Mouse (Mus musculus) urinary bladder, postnatal 10 days (tissue): ENCODE data around the gene Mpzl2.

Source experiments
- DNase-seq: peaks from one replicate; pipeline ENCODE4 v3.0.0; 2022; ENCODE audit warnings: low spot score

The Mpzl2 gene

GRCm38 (mm10) chr9:45039499-45039898 lies at the start of gene Mpzl2:
Gene Mpzl2 (plus strand): TSS chr9:45039799.
- DNase-seq: no peak

GRCm38 (mm10) chr9:44991821-44992220 lies 47.8 kb upstream of the Mpzl2 start:
- no peak for DNase-seq

DNA sequence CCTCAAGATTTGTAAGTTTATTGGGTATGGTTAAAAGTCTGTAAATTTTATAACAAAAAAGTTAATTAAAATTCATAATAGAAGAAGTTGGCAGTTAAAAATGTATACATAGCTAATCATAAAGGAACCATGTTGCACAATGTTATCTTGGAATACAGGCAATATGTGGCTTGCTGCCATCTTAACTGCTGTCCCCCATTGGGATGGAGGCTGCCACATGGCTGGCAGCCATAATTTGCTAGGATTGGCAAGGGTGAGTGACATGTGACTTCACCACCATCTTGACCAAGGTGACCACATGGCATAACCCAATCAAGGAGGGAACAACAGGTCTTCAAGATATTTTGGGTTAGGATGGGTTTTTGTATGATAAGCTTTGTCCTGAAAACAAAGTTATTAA lies 47.3 kb upstream of the Mpzl2 start:
- DNase-seq: no peak

DNA sequence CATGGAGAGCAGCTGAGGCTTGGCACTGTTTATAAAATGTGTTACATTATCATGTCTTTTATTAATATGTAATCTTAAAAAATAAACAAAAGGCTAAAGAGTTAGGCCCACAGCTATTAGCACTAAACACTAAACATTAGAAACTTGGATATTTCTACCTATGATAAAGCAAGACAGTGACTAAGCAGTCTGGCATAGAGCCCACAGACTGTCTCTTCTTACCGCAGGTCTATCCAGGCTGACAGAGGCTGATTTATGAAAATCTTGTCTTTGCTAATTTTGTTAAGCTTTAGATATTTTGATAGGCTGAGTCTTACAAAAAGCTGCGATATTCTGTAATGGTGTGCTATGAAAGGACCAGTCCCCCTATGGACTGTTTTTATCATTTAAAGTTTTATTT lies 46.3 kb upstream of the Mpzl2 start:
- DNase-seq: no peak

DNA sequence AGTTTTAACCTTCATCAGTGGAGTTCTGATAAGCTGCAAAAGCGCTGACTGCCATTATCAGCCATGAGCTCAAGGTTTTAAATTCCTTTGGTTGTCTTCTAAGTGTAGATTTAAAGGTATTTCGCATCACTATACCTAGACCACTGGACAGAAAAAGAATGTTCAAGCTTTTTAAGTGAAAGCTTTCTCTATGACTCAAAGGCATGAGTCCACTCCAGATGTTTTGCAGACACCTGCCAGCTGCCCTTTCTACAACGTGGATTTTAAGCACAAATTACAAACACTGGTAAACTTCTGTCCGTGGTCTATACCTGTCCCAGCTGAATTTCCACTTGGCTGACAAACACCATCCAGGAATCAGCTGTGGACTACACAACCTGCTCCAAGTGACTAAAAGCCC lies 44.6 kb upstream of the Mpzl2 start:
- DNase-seq: no peak

DNA sequence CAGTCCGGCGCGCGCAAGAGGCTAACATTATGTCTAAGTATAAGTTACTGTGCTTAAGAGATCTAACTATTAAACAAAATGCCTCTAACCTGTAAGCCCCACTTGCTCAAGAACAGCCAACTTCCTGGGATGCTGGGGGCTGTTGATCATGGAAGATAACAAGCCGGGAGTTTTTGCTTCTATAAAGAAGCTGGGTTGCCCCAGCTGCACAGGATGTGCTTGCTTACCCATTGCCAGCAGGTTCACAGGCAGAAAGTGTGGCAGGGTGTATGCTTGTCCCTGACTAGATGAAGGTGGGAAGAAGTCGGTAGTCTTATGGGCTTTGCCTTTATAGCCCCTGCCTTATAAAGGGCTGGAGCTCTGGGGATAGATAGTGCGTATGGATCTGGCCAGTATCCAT lies 43.0 kb upstream of the Mpzl2 start:
- DNase-seq: no peak

DNA sequence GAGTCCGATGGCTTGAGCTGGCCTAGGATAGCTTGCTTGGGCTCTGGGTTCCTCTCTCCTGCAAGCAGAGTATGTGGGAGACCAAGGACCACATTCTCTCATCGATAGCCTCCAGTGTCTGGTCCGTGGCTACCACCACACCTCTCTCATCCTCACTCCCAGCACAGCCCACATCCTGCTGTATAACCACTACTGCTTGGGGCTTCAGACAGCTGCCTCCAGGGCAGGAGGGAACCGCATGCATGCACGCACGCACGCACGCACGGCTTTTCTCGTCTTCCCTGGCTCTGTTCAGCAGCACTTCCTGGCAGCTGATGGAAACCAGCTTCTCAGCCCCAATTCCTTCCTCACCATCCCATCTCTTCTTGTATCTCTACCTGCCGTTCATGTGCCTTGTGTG lies 41.5 kb upstream of the Mpzl2 start:
- DNase-seq: no peak

DNA sequence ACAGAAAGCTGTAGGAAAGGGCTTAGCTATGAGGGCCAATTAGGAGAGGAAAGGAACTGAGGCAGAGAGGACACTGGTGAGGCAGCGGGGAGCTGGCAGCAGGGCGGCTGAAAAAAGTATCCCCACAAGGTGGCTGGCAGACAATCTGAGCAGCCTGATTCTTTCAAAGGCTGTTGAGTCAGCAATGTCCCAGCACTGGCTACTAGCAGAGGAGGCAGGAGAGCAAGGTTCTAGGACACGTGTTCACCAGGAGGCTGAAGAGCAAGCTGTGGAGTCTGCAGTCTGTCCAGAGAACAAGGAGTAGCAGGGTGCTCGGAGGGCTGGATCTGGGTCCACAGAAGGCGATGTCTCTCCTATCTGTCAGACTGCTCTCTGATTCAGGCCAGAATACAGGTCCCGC lies 40.4 kb upstream of the Mpzl2 start:
- no peak for DNase-seq

- no peak for DNase-seq
Measured at GRCm38 (mm10) chr9:44999776-45000175, 39.8 kb upstream of the Mpzl2 start.

DNA sequence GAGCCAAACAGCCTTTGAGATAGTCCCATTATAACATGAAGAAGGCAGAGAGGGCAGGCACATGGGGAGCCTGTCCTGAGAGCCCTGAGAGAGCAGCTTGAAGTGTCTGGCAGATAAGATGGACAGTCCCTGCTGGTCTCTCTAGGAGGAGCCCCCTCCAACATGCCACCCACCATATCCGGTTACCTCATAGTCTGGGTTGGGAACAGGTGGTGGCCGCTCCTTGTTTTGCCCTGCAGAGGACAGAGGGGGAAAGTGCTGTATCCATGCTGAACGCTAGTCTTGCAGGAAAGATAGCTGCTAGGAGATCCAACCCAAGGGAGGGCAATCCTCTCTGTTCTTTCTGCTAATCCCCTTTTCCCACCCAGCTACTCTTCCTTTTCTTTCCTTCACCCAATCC lies 39.4 kb upstream of the Mpzl2 start:
- DNase-seq: no peak

DNA sequence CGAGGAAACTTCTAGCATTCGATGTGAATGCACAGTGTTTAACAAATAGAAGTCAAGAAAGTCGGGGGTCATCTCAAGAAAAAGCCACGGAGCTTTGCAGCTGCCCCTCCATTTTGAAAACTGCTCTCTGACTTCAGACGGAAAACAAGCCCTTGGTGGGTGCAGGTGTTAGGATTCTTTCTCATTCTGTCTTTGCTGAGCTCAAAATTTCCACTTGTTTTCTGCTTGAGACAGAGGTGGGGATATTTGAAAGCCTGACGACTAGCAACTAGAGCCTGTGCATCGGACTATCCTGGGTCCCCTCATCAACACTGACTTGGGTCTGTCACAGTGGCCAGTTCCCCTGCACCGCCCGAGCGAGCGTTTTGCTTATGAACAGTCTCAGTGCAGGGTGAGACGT lies 32.2 kb upstream of the Mpzl2 start:
- DNase-seq: no peak

DNA sequence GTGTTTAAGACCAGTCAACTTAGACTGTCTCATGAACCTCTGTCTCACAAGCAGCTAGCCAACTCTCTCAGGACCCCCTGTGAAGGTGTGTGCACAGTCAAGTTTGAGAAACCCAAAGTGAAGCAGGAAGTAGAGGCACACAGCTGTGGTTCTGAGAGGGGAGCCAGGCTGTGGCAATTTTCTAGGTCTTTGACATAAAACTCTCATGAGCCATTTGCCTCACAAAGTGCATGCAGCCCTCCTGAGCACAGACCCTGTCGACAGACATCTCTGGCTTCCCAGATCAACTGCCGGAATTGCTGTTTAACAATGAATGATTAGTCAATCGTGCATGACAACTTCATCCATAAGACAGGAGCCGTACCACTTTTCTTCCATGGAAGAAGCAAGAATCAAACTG lies 31.3 kb upstream of the Mpzl2 start:
- no peak for DNase-seq

DNA sequence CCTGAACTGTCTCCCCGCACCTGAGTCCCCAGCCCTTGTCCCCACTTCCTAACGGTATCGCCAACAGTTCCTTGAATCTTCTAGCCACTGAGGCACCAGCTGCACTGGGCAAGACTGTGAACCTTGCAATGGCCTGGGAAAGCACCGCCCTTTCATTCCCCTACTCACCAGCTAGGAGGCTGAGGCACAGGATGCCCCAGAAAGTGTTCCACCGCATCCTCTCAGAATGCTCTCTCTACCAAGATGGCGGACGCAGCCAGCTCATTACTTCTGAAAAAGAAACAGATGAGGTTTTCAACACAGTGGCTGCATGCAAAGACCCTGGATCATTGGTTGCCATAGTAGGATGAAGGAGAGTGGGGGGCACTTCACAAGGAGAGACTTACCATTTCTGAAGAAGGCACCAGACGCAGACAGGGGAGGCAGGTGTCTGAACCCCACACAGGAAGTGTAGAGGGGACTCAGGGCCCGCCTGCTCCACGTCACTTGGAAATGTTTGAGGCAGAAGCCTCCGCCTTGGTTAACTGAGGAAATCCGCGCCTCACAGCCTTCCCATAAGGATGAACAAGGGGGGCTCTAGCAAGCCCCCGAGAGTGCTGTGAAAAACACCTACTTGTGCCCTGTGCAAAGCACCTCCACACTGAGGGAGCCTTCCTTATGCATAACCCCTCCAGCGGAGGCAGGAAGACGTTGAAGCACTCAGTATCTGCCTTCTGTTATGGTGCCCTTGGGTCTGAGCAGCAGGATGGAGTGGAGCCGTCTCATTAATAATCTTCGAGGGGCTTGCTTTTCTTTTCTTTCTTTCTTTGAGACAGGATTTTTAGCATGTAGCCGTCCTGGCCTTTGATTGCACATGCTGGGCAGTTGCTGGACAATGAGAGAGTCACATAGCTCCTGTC lies 30.2 kb upstream of the Mpzl2 start, which contains the start of gene Cd3e:
Gene Cd3e (minus strand): TSS at position 448 of the 899 bp plus-strand sequence.
- no peak for DNase-seq

- DNase-seq: no peak
Measured at GRCm38 (mm10) chr9:45010461-45010860, 29.1 kb upstream of the Mpzl2 start.

DNA sequence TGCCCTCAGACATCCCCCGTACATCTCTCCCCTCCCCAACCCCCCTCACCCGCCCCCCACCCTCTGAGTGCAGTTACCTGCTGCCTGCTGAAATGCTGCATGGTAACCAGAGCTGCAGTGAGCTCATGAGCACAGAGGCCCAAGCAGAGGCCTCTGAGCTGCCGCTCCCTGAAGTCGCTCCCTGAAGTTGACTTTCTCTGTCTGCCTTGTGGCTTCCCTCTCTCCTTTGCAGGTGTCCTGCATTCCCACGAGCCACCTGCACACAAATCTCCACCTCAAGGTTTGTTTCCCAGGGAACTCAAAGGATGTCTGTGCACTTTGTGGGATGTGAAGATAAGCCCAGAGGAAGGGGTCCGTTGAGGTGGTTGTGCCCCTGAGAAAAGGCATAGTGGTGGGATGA lies 28.3 kb upstream of the Mpzl2 start:
- no peak for DNase-seq

GRCm38 (mm10) chr9:45014879-45015278 lies 24.7 kb upstream of the Mpzl2 start:
- no peak for DNase-seq

DNA sequence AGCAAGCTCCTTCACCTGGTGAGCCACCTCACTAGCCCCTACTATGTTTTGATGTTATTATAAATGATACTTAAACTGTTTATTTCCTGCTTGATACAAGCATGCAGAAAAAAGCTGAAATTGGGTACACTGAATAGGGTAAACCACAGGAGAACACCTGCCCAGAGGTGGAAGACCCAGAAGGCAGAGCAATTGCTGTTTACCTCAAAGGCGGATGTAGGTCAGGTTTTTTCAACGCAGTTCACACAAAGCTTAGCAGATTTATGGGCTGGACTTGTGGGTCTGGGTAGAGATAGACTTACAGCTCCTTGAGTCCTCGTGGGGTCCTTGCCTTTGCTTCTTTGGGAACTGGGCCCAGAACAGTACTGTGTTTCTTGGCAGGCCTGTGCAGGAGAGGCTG lies 23.8 kb upstream of the Mpzl2 start:
- no peak for DNase-seq

DNA sequence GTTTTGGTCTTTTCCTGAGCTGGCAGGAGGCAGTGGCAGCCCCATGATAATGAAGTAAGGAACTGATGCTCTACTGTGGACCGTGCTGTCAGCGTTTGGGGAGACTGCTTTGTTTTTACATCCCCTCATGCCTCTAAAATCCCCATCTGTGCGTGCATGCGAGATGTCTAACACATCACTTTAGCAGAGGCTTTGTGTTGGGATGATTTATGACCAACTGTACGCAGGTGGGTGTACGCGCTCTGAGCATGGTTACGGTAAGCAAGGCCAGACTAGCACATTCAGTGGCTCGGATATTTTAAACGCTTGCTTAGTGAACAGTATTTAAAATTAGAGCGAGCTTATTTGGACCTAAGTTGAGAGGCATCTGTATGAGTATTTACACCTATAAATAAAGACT lies 21.6 kb upstream of the Mpzl2 start:
- no peak for DNase-seq

DNA sequence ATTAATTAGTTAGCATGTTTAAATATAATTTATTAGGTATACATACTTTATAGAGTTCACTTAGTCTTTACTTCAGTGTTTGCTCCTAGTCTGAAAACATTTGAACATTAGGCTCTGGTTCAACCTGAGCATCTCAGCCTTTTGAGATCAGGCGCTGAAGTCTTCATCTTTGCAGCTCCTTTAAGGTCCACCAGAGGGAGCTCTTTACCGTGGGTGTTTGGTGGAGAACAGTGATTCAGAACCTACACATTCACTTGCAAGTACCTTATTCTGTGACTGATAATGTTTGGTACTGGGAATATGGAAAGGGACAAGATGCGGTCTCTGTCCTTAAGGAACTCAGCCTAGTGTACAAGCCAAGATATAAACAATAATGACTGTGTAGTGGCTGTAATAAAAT lies 16.8 kb upstream of the Mpzl2 start:
- DNase-seq: no peak

DNA sequence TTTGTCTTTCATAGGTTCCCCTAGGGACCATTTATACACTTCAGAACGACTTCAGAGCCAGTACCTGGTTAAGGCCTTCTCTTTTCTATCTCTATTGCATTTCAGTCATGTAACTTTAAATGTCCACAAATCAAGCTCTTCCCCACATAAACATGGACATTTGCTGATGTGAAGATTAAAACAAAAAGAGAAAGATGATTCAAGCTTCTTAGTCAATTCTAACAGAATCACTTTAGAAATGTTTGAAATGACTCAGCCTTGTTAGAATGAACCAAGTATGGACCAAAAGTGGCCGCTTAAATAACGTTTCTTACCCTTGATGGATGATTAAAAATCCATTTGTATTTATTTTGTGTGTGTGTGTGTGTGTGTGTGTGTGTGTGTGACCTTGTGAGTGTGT lies 16.0 kb upstream of the Mpzl2 start:
- DNase-seq: no peak

- DNase-seq: no peak
Measured at GRCm38 (mm10) chr9:45024187-45024586, 15.4 kb upstream of the Mpzl2 start.

DNA sequence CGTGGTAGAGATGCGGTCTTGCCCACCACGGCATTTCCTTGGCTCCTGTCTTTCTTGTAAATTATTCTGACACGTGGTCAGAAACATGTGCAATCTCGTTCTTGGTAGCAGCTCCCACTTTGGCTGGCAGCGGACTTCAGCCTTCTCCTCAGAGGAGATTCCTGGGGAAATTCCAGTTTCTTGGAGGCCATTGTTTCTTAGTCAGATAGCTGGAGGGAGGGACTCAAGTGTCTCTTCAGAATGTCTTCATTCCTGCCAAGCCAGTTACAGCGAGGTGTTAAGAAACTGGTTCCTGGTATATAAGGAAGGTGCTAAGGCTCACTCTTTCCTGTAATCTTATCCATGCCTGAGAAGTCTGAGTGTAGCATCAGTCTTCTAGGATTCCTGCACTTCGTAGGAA lies 12.2 kb upstream of the Mpzl2 start:
- DNase-seq: no peak

GRCm38 (mm10) chr9:45030341-45030740 lies 9.3 kb upstream of the Mpzl2 start:
- no peak for DNase-seq

DNA sequence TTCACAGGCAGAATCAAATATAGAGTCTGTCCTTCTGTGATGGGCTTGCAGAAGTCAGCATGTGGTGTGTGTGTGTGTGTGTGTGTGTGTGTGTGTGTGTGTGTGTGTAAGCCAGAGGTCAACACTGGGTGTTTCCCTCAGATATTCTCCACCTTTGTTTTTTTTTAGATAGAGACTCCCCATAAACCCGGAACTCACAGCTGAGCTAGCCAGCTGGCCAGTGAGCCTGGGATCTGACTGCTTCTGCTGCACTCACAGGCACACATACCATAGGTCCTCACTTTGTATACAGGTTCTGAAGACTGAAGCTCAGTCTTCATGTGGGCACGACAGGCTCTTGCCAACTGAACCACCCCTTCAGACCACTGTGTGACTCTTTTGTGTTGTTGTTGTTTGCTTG lies 7.3 kb upstream of the Mpzl2 start:
- no peak for DNase-seq
